Mouse (Mus musculus) forebrain, embryonic 15.5 days (tissue): ENCODE measurements around the gene Serpina3a. TPM values are rescaled to one million over a fixed set of nuclear protein-coding genes. Genes with fewer than 3 reads are reported as not detected.
"Not testable (repeated sequence)": the region's sequence is repeated elsewhere in the genome, so short reads cannot be mapped to it uniquely, and the experiment has no call there.

Experiments
- ATAC-seq: fragments of 200-750 bp; cut with Nextera tagmentation; replicated peaks from 2 replicates; pipeline ENCODE4 v1.8.0; 2017; ENCODE audit warnings: mild to moderate bottlenecking, moderate TSS enrichment, moderate library complexity
- H3K27ac ChIP-seq: fragments of 300-500 bp; sonication (generic); replicated peaks from 2 replicates; pipeline ENCODE4 v1.5.1; 2015; ENCODE audit warnings: mild to moderate bottlenecking, inconsistent platforms
- H3K27me3 ChIP-seq: fragments of 300-500 bp; sonication (generic); 2 replicates; pipeline ENCODE4 v1.6.1; 2015; ENCODE audit warnings: inconsistent platforms
- H3K36me3 ChIP-seq: fragments of 300-500 bp; sonication (generic); 2 replicates; pipeline ENCODE4 v1.6.1; 2015; ENCODE audit warnings: mild to moderate bottlenecking, inconsistent platforms
- H3K4me1 ChIP-seq: fragments of 300-500 bp; sonication (generic); 2 replicates; pipeline ENCODE4 v1.6.1; 2015; ENCODE audit warnings: inconsistent platforms
- H3K4me2 ChIP-seq: fragments of 300-500 bp; sonication (generic); replicated peaks from 2 replicates; pipeline ENCODE4 v1.6.1; 2015; ENCODE audit warnings: mild to moderate bottlenecking, inconsistent platforms
- H3K4me3 ChIP-seq: fragments of 300-500 bp; sonication (generic); 2 replicates; pipeline ENCODE4 v1.5.1; 2015; ENCODE audit warnings: mild to moderate bottlenecking, inconsistent platforms
- H3K9ac ChIP-seq: fragments of 300-500 bp; sonication (generic); replicated peaks from 2 replicates; pipeline ENCODE4 v1.6.1; 2015; ENCODE audit warnings: mild to moderate bottlenecking, inconsistent platforms
- H3K9me3 ChIP-seq: fragments of 300-500 bp; sonication (generic); 2 replicates; pipeline ENCODE4 v1.6.1; 2016; ENCODE audit warnings: inconsistent platforms
- WGBS: fragments of 180-500 bp; shearing (Covaris S2); methylation state at CpG from one replicate; pipeline ENCODE4 v1.1.7; 2015; ENCODE audit warnings: mixed read lengths; 5-methylcytosine and 5-hydroxymethylcytosine counted together
- polyA plus RNA-seq: library from polyadenylated mRNA; unstranded; fragments of >200 nt; fragmentation: Nextera tagmentation; extraction: Ambion mirVana; gene quantifications from 2 replicates; pipeline ENCODE4 v1.2.1, GENCODE M21; 2015

Gene Serpina3a
- polyA plus RNA-seq = not detected in 2 replicates

- H3K9ac ChIP-seq, H3K9me3 ChIP-seq, H3K27me3 ChIP-seq, H3K4me2 ChIP-seq, H3K4me3 ChIP-seq, H3K4me1 ChIP-seq, H3K36me3 ChIP-seq, H3K27ac ChIP-seq, ATAC-seq: not testable (repeated sequence)
- 86% methylated on average over 11 of the region's 11 CpGs for WGBS
These were observed at the start of gene Serpina3a for GRCm38 (mm10) chr12:104112333-104112732. Gene Serpina3a (plus strand): TSS chr12:104112724.

GRCm38 (mm10) chr12:104064532-104064931 lies 48.0 kb upstream of the Serpina3a start:
- H3K4me1 ChIP-seq = 0 out of 2 replicates have a peak, but pooled peaks cover 5% of the 10 kb centered on the region
- 55% methylated on average over 4 of the region's 4 CpGs for WGBS
- H3K9ac ChIP-seq = no peak overlapping the region
- no peak overlapping the region for H3K4me2 ChIP-seq
- H3K27me3 ChIP-seq = no peaks in the 10 kb centered on the region
- H3K36me3 ChIP-seq = no peaks in the 10 kb centered on the region
- no peak for ATAC-seq
- no peaks in the 10 kb centered on the region for H3K9me3 ChIP-seq
- no peak overlapping the region for H3K4me3 ChIP-seq
- no peak overlapping the region for H3K27ac ChIP-seq

- Histone ChIP-seq H3K4me2 (no peak overlapping the region), H3K9ac (no peak overlapping the region), H3K27ac (no peak overlapping the region), H3K36me3 (no peaks in the 10 kb centered on the region), H3K4me1 (0 out of 2 replicates have a peak, but pooled peaks cover 5% of the 10 kb centered on the region), H3K9me3 (no peaks in the 10 kb centered on the region), H3K27me3 (no peaks in the 10 kb centered on the region), H3K4me3 (no peak overlapping the region)
- WGBS = 82% methylated on average over 4 of the region's 4 CpGs
- ATAC-seq = no peak
These were observed 47.5 kb upstream of the Serpina3a start for GRCm38 (mm10) chr12:104064996-104065395.

- H3K27ac ChIP-seq = no peak overlapping the region
- ATAC-seq = no peak
- H3K4me1 ChIP-seq = 0 out of 2 replicates have a peak, but pooled peaks cover 5% of the 10 kb centered on the region
- WGBS = 15% methylated on average over 8 of the region's 8 CpGs
- H3K27me3 ChIP-seq = no peaks in the 10 kb centered on the region
- no peak overlapping the region for H3K9ac ChIP-seq
- H3K4me2 ChIP-seq = no peak overlapping the region
- no peak overlapping the region for H3K4me3 ChIP-seq
- H3K9me3 ChIP-seq = no peaks in the 10 kb centered on the region
- H3K36me3 ChIP-seq = no peaks in the 10 kb centered on the region
These were observed 46.3 kb upstream of the Serpina3a start for GRCm38 (mm10) chr12:104066241-104066640.

GRCm38 (mm10) chr12:104067549-104067948 lies 45.0 kb upstream of the Serpina3a start:
- no peak overlapping the region for H3K27ac ChIP-seq
- peak overlapping the region; percentile 21 for H3K4me3 ChIP-seq
- H3K4me1 ChIP-seq = 0 out of 2 replicates have a peak, but pooled peaks cover 5% of the 10 kb centered on the region
- H3K9me3 ChIP-seq = no peaks in the 10 kb centered on the region
- no peaks in the 10 kb centered on the region for H3K27me3 ChIP-seq
- no peaks in the 10 kb centered on the region for H3K36me3 ChIP-seq
- H3K4me2 ChIP-seq = peak overlapping the region; percentile 33
- H3K9ac ChIP-seq = no peak overlapping the region
- peak; percentile 65 for ATAC-seq
- 13% methylated on average over 4 of the region's 4 CpGs for whole genome bisulfite sequencing

GRCm38 (mm10) chr12:104069620-104070019 lies 42.9 kb upstream of the Serpina3a start:
- Histone ChIP-seq H3K9me3 (no peaks in the 10 kb centered on the region), H3K36me3 (no peaks in the 10 kb centered on the region), H3K27ac (no peak overlapping the region), H3K9ac (no peak overlapping the region), H3K4me1 (0 out of 2 replicates have a peak, but pooled peaks cover 5% of the 10 kb centered on the region), H3K27me3 (no peaks in the 10 kb centered on the region), H3K4me3 (no peak overlapping the region), H3K4me2 (no peak overlapping the region)
- ATAC-seq = peak; percentile 65
- 9% methylated on average over 2 of the region's 2 CpGs for WGBS

- no peak for ATAC-seq
- H3K9ac ChIP-seq = no peak overlapping the region
- H3K36me3 ChIP-seq = no peaks in the 10 kb centered on the region
- no peak overlapping the region for H3K27ac ChIP-seq
- WGBS = 55% methylated on average over 1 of the region's 1 CpGs
- no peak overlapping the region for H3K4me2 ChIP-seq
- no peaks in the 10 kb centered on the region for H3K27me3 ChIP-seq
- 0 out of 2 replicates have a peak, but pooled peaks cover 5% of the 10 kb centered on the region for H3K4me1 ChIP-seq
- H3K4me3 ChIP-seq = no peak overlapping the region
- H3K9me3 ChIP-seq = no peaks in the 10 kb centered on the region
These were observed 40.8 kb upstream of the Serpina3a start for GRCm38 (mm10) chr12:104071708-104072107.

- H3K4me3 ChIP-seq = no peak overlapping the region
- H3K27ac ChIP-seq = no peak overlapping the region
- no peaks in the 10 kb centered on the region for H3K36me3 ChIP-seq
- ATAC-seq = no peak
- H3K9ac ChIP-seq = no peak overlapping the region
- H3K4me1 ChIP-seq = 0 out of 2 replicates have a peak, but pooled peaks cover 3% of the 10 kb centered on the region
- H3K4me2 ChIP-seq = no peak overlapping the region
- H3K9me3 ChIP-seq = no peaks in the 10 kb centered on the region
- 68% methylated on average over 5 of the region's 5 CpGs for WGBS
- no peaks in the 10 kb centered on the region for H3K27me3 ChIP-seq
These were observed 40.2 kb upstream of the Serpina3a start for GRCm38 (mm10) chr12:104072286-104072685.

GRCm38 (mm10) chr12:104090119-104090518 lies 22.4 kb upstream of the Serpina3a start:
- H3K9me3 ChIP-seq = no peaks in the 10 kb centered on the region
- WGBS = 85% methylated on average over 2 of the region's 2 CpGs
- H3K9ac ChIP-seq = no peak overlapping the region
- no peak for ATAC-seq
- no peaks in the 10 kb centered on the region for H3K27me3 ChIP-seq
- no peaks in the 10 kb centered on the region for H3K36me3 ChIP-seq
- H3K4me2 ChIP-seq = no peak overlapping the region
- H3K4me3 ChIP-seq = no peak overlapping the region
- no peak overlapping the region for H3K27ac ChIP-seq
- H3K4me1 ChIP-seq = no peaks in the 10 kb centered on the region

GRCm38 (mm10) chr12:104091303-104091702 lies 21.2 kb upstream of the Serpina3a start:
- Histone ChIP-seq H3K27ac (no peak overlapping the region), H3K27me3 (no peaks in the 10 kb centered on the region), H3K9ac (no peak overlapping the region), H3K9me3 (no peaks in the 10 kb centered on the region), H3K4me2 (no peak overlapping the region), H3K4me1 (no peaks in the 10 kb centered on the region), H3K4me3 (no peak overlapping the region), H3K36me3 (no peaks in the 10 kb centered on the region)
- ATAC-seq = no peak
- WGBS = 82% methylated on average over 1 of the region's 1 CpGs

- H3K27me3 ChIP-seq = no peaks in the 10 kb centered on the region
- 93% methylated on average over 6 of the region's 6 CpGs for WGBS
- H3K4me2 ChIP-seq = no peak within 1 kb of the TSS
- no peak within 1 kb of the TSS for H3K4me3 ChIP-seq
- H3K36me3 ChIP-seq = no peaks in the 10 kb centered on the region
- H3K9me3 ChIP-seq = no peaks in the 10 kb centered on the region
- H3K27ac ChIP-seq = no peak within 1 kb of the TSS
- H3K4me1 ChIP-seq = no peaks in the 10 kb centered on the region
- no peak for ATAC-seq
- no peak within 1 kb of the TSS for H3K9ac ChIP-seq
These were observed 11.8 kb upstream of the Serpina3a start, which contains the start of gene Serpina5 for GRCm38 (mm10) chr12:104100768-104101167. Gene Serpina5 (plus strand): TSS chr12:104101113.

GRCm38 (mm10) chr12:104105847-104106246 lies 6.7 kb upstream of the Serpina3a start:
- no peaks in the 10 kb centered on the region for H3K36me3 ChIP-seq
- no peak overlapping the region for H3K4me2 ChIP-seq
- no peaks in the 10 kb centered on the region for H3K9me3 ChIP-seq
- no peak for ATAC-seq
- no peak overlapping the region for H3K27ac ChIP-seq
- no peaks in the 10 kb centered on the region for H3K4me1 ChIP-seq
- no peak overlapping the region for H3K4me3 ChIP-seq
- no peak overlapping the region for H3K9ac ChIP-seq
- no peaks in the 10 kb centered on the region for H3K27me3 ChIP-seq

- H3K4me3 ChIP-seq = no peak overlapping the region
- H3K9me3 ChIP-seq = no peaks in the 10 kb centered on the region
- H3K27ac ChIP-seq = no peak overlapping the region
- ATAC-seq = no peak
- H3K27me3 ChIP-seq = no peaks in the 10 kb centered on the region
- H3K4me2 ChIP-seq = no peak overlapping the region
- no peaks in the 10 kb centered on the region for H3K4me1 ChIP-seq
- no peak overlapping the region for H3K9ac ChIP-seq
- H3K36me3 ChIP-seq = no peaks in the 10 kb centered on the region
These were observed 5.6 kb upstream of the Serpina3a start for GRCm38 (mm10) chr12:104106919-104107318.
